Mouse (Mus musculus): ENCODE measurements around the gene Miga2.

GRCm38 (mm10) chr2:30357552-30358510 lies 6.2 kb upstream of the Miga2 start:
- no peak for TF ChIP-seq CTCF (IDR thresholded peaks at IDR 0.05)
- TF ChIP-seq POLR2A (IDR thresholded peaks at IDR 0.05; ENCODE audit: insufficient read depth, low read depth, low read length), result no peak

Data from heart, adult 2 months (tissue).